Mouse (Mus musculus) induced T-regulatory cell, adult 2 months (primary cell): ENCODE measurements around the gene Slc10a2.
"Not testable (repeated sequence)": the region's sequence is repeated elsewhere in the genome, so short reads cannot be mapped to it uniquely, and the experiment has no call there.

Source experiments
- DNase-seq: peaks from one replicate; pipeline ENCODE4 v3.0.0-alpha.2; 2012; ENCODE audit warnings: low read depth

Slc10a2 gene

DNA sequence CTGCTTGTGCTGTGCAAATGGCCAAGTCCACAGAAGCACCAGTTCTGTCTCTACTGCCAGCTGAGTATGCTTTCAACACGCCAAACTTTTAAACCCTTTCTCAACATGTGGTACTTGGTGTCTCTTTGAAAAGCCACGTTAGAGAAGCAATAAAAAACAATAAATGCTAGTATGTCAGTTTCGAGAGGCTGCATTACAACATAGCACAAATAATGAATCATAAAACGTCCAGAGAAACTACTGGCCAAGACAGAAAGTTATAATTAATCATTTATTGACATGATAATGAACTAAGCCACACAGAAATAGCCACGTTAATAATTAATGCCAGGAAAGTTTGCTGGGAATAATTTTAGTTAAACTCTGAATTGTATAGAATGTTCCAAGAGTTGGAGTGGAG is at the start of gene Slc10a2:
Gene Slc10a2, minus strand, starts transcription at position 166 of the 400 bp plus-strand sequence.
- no peak for DNase-seq

DNA sequence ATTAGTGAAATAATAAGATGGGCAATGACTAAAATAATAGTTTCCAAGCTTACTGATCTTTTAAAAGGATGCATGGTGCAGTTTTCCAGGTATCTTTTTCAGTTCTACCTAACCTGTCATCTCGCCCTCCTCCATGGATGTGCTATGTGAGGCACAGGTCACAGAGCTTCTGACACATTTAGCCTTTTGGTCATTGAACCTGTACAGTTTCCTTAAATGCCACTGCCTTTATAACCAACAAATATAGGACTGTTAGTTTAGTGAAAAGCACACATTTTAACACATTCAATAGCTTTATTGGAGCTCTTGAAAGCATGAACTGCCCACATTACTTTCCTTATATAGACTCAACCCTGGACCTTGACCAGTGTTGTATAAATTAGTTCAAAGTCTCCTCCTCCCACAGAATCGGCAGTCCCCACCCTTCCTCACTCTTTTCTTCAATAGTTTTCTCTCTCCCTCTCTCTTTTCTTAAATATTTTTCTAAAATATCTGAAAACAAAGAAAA is 24.2 kb upstream of the Slc10a2 start:
- no peak for DNase-seq

DNA sequence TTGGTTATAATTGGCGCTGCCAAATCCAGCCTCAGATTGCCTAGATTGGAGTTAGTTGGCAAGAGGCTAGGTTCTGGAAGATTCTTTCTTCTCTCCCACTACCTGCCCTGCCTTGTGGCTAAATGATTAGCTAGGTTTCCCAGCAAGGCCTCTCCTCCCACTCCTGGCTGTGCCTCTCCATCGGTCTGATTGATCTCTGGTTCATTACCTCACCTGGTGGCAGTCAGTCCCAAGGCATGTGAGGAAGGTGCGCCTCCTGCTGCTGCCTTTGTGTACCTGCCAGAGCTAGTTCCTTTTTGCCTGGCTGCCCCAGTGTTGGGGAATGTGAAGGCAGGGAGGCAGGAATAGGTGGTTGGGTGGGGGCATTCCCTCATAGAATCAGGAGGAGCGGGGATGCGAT is 1.7 kb upstream of the Slc10a2 start:
- no peak for DNase-seq

DNA sequence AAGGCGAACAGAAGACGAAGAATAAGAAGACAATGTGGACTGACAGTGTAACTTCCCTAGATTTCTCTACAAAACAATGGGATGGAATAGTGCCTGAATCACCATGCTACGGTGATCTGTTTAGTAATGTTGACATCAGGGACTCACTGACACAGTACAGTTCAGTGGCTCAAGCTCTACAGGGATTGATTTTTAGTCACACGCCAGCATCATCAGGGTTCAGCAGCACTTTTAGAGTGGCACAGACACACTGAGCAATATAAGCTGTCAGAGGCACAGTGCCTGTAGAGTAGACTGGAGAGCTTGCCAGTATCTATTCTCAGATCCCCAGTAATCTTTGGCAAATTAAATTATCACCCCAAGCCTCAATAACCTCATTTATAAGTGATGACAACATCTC is 9.8 kb downstream of the Slc10a2 start:
- no peak for DNase-seq

DNA sequence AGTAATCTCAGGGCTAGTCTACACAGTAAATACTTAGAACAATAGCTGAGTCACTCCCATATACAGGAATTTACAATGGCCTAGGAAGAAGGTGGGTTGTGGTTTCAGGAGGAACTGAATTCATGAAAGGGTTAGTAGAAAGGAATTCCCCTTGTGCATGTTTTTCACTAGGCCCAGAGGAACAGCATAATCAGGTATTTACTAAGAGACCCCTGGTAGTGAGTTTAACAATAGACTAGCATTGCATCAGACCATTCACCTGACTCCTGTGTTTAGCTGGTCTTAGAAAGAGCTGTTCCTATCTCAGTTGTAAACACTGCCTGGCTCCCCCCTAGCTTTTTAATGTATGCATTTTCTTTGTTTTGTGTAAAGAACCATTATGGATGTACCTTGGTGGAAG is 11.2 kb downstream of the Slc10a2 start:
- not testable (repeated sequence) for DNase-seq

DNA sequence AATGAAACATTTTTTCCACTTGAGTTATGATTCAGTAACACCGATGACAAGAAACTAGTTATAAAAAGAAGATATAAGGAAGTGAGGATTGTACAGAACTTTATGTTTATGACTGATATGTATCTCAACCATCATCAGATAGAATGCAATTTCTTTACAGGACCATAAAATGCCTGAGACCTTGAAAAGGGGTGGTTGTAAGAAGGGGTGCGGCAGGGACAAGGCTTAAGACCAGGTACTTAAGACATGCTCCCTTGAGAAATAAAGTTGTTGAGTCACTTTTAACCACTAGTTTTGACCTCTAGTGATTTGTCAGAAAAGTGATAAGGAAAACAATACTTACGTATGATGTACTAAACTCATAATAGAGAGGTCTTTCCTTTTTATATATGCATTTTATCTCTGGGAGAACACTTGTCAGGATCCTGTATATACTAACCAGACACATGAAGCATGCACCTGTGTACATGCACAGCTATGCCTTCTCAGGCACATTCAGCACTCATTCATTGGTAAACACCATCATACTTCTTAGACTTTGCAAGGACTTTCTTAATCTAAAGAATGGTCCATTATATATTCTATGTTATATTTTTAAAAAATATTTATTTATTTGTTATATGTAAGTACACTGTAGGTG is 31.4 kb downstream of the Slc10a2 start:
- no peak for DNase-seq

DNA sequence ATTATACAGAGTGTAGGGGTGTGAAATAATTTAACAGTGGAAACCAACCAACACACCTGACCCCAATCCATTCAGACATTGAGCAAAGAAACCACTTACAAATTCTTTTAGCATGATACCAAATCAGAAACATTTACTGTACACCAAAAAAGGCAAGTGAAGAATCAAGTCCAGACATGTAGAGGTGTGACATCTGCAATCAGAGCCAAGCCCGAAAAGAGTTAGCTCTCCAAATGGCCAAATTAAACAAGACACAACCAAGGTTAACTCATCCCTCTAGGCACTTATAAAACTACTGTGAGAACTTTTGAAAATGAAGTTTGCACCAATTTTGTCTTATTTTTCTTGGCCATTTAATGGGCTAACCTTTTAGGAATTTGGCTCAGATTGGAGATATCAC is 46.3 kb downstream of the Slc10a2 start:
- DNase-seq, result no peak

DNA sequence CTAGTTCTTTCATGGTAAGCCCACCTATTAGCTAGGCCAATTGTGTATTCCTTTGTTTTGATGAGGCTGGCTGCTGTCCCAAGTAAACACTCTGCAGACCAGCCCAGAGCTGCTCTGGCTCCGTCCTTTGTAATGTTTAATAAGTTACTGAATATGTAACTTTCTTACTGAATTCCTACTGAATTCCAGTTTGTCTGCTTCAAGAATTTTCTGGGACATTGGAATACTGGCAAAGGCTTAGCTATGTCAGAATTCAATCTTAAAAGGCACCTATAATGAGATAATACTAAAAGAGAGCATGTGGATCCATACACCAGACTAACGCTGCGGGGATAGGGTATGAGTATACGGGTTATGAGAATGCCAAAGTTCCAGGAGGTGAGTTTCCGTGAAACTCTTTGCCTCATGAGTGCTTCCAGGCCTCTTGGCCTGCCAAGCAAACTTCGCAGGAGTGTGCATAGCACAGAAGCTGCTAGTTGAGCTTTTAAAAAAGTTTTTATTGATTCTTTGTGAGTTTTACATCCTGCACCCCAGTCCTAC is 60.7 kb downstream of the Slc10a2 start:
- not testable (repeated sequence) for DNase-seq

DNA sequence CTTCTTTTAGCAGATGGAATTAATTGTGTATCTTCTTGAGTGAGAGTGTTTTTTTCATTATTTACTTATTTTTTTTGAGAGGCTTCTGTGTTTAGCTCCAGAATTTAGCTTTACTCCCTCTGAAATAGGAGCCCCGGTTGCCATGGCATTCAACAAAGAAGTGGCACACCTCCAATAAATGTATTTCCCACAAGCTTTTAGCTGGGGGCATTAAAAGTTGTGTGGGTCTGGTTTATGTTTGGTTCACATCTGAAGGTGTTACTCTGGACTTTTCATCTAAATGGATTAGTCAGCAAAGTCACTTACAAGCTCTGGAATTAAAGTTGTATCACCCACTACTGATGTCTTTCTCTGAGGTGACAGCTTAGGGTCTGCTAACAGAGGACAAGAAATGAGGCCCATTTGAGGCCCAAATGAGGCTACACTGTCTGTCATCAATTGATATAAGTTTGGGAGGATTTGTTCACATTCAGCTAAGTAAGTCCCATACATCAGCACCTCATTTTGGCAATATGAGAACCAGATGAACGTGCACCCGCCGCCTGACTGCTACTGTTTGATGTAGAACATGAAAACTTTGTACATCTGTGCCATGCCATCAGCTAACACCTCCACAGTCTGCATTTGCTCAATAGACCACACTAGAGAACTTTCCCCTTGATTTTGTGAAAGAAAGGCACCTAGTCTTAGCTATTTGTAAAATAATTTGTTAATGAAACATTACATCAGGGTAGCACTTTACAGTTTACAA is 66.2 kb downstream of the Slc10a2 start:
- no peak for DNase-seq
